Mouse (Mus musculus) lung, adult 2 months (tissue): ENCODE results near the gene Bphl.

Experiments
- CTCF ChIP-seq: fragments of 200-500 bp; IDR thresholded peaks from 2 replicates; pipeline ENCODE4 v1.5.1; 2011; ENCODE audit warnings: mild to moderate bottlenecking, low read length, control low read depth; ENCODE audit not compliant: insufficient read depth
- POLR2A ChIP-seq: fragments of 200-500 bp; IDR thresholded peaks from 2 replicates; pipeline ENCODE4 v1.6.1; 2011; ENCODE audit warnings: low read depth, mild to moderate bottlenecking, control low read depth, low read length, borderline replicate concordance; ENCODE audit errors: extremely low read depth

DNA sequence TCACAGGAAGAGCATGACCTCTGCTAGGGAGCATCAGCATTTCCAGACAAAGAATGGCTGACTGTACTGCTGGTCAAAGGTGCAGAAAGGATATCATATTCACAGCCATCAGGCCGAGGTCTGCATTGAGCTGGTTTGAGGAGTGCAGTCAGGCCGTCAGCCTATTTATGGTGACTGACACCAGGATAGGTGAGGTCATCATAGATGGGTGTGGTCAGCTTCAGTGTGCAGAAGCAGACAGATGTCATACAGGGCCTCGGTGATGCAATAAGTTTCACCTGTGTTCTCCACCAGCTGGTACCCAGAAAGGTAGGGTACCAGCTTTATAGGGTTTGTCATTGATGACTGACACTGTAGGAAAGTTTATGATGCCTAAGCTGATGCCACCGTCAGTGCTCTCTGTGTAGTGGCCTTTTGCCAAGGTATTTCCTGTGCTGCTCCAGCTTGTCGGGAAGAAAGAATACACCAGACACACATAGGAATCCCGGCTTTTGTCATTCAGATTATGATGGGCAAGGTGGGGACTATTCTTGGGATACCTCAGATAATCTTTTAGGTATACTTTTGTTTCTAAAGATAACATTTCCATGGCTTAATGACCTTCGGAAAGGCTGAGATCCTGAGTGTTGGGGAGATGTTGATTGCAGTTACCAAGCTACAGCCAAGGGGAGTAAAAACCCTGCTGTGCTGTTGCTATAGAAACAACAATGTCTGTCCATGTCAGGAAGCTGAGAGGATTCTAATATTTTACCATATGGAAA lies 49.8 kb downstream of the Bphl start:
- TF ChIP-seq CTCF: no peak
- TF ChIP-seq POLR2A: no peak
